Mouse (Mus musculus): ENCODE results near the gene Sirt6. TPM values are rescaled to one million over a fixed set of nuclear protein-coding genes. Genes with fewer than 3 reads are reported as not detected.
A peak's percentile ranks its signal among the peaks of the same experiment; 100 is the strongest.

The Sirt6 gene
- total and polyA plus RNA-seq, 2 experiments from 2014 or later, result 25.2 to 33.4 TPM

GRCm38 (mm10) chr10:81579967-81580366 is 47.6 kb downstream of the Sirt6 start:
- H3K4me1 ChIP-seq (ENCODE audit: insufficient read depth), result peaks cover 7% of the 10 kb centered on the region; the same call in 1 of the 2 replicates
- no peak overlapping the region for H3K4me2 ChIP-seq (ENCODE audit: low read depth)
- 60% methylated on average over 3 of the region's 4 CpGs for WGBS
- no peak overlapping the region for H3K4me3 ChIP-seq (ENCODE audit: low read depth, low read length)
- peaks cover 8% of the 10 kb centered on the region for H3K27me3 ChIP-seq (ENCODE audit: insufficient read depth, low read length)
- ATAC-seq (no peak), DNase-seq (no peak)
- no peak for TF ChIP-seq CTCF (IDR thresholded peaks at IDR 0.05; ENCODE audit: low read depth)
- H3K9ac ChIP-seq, result no peak overlapping the region
- H3K36me3 ChIP-seq (ENCODE audit: insufficient read depth), result 0 out of 2 replicates have a peak, but pooled peaks cover 5% of the 10 kb centered on the region
- no peaks in the 10 kb centered on the region for H3K9me3 ChIP-seq (ENCODE audit: low read length)
- H3K27ac ChIP-seq (ENCODE audit: low read depth, low read length), result no peak overlapping the region

GRCm38 (mm10) chr10:81575695-81576094 is 51.9 kb downstream of the Sirt6 start:
- H3K27me3 ChIP-seq (ENCODE audit: insufficient read depth, low read length), result peaks cover 15% of the 10 kb centered on the region
- peak overlapping the region; percentile 60 for H3K4me3 ChIP-seq (ENCODE audit: low read depth, low read length)
- ATAC-seq (no peak), DNase-seq (no peak)
- TF ChIP-seq CTCF (IDR thresholded peaks at IDR 0.05; ENCODE audit: low read depth), result no peak
- WGBS, result 5% methylated on average over 6 of the region's 6 CpGs
- H3K9ac ChIP-seq, result peak overlapping the region; percentile 62
- no peak overlapping the region for H3K27ac ChIP-seq (ENCODE audit: low read depth, low read length)
- H3K4me1 ChIP-seq (ENCODE audit: insufficient read depth), result peaks cover 15% of the 10 kb centered on the region
- H3K36me3 ChIP-seq (ENCODE audit: insufficient read depth), result no peaks in the 10 kb centered on the region
- H3K9me3 ChIP-seq (ENCODE audit: low read length), result no peaks in the 10 kb centered on the region
- H3K4me2 ChIP-seq (ENCODE audit: low read depth), result peak overlapping the region; percentile 74

GRCm38 (mm10) chr10:81575208-81575631 is 52.4 kb downstream of the Sirt6 start:
- peak overlapping the region; percentile 62 for H3K9ac ChIP-seq
- ATAC-seq, result no peak
- H3K4me2 ChIP-seq (ENCODE audit: low read depth), result peak overlapping the region; percentile 74
- no peak for TF ChIP-seq CTCF (IDR thresholded peaks at IDR 0.05; ENCODE audit: low read depth)
- peak overlapping the region; percentile 60 for H3K4me3 ChIP-seq (ENCODE audit: low read depth, low read length)
- H3K27ac ChIP-seq (ENCODE audit: low read depth, low read length), result no peak overlapping the region
- no peaks in the 10 kb centered on the region for H3K36me3 ChIP-seq (ENCODE audit: insufficient read depth)
- DNase-seq, result no peak
- peaks cover 20% of the 10 kb centered on the region for H3K4me1 ChIP-seq (ENCODE audit: insufficient read depth)
- no peaks in the 10 kb centered on the region for H3K9me3 ChIP-seq (ENCODE audit: low read length)
- H3K27me3 ChIP-seq (ENCODE audit: insufficient read depth, low read length), result peaks cover 15% of the 10 kb centered on the region
- WGBS, result under 1% methylated on average over 26 of the region's 30 CpGs

- Histone ChIP-seq H3K4me1 (ENCODE audit: insufficient read depth) (peaks cover 22% of the 10 kb centered on the region), H3K9ac (peak within 1 kb of the TSS; percentile 62), H3K4me2 (ENCODE audit: low read depth) (peak within 1 kb of the TSS; percentile 74), H3K9me3 (ENCODE audit: low read length) (no peaks in the 10 kb centered on the region), H3K27ac (ENCODE audit: low read depth, low read length) (no peak within 1 kb of the TSS), H3K36me3 (ENCODE audit: insufficient read depth) (no peaks in the 10 kb centered on the region), H3K4me3 (ENCODE audit: low read depth, low read length) (peak within 1 kb of the TSS; percentile 60), H3K27me3 (ENCODE audit: insufficient read depth, low read length) (peaks cover 15% of the 10 kb centered on the region)
- TF ChIP-seq CTCF (IDR thresholded peaks at IDR 0.05; ENCODE audit: low read depth), result no peak
- DNase-seq (no peak), ATAC-seq (no peak)
- WGBS, result 16% methylated on average over 10 of the region's 10 CpGs
Observed at GRCm38 (mm10) chr10:81574081-81575056, 53.2 kb downstream of the Sirt6 start, which contains the start of gene Tle2. Gene Tle2, plus strand, starts transcription at chr10:81574561.

GRCm38 (mm10) chr10:81572975-81573374 is 54.6 kb downstream of the Sirt6 start:
- Histone ChIP-seq H3K9ac (no peak overlapping the region), H3K27ac (ENCODE audit: low read depth, low read length) (no peak overlapping the region), H3K9me3 (ENCODE audit: low read length) (no peaks in the 10 kb centered on the region), H3K4me3 (ENCODE audit: low read depth, low read length) (no peak overlapping the region), H3K4me1 (ENCODE audit: insufficient read depth) (peaks cover 26% of the 10 kb centered on the region), H3K36me3 (ENCODE audit: insufficient read depth) (no peaks in the 10 kb centered on the region), H3K27me3 (ENCODE audit: insufficient read depth, low read length) (peaks cover 15% of the 10 kb centered on the region), H3K4me2 (ENCODE audit: low read depth) (no peak overlapping the region)
- 10% methylated on average over 9 of the region's 9 CpGs for WGBS
- no peak for DNase-seq
- ATAC-seq, result no peak
- TF ChIP-seq CTCF (IDR thresholded peaks at IDR 0.05; ENCODE audit: low read depth), result no peak

- Histone ChIP-seq H3K36me3 (ENCODE audit: insufficient read depth) (peaks cover 3% of the 10 kb centered on the region; the same call in 1 of the 2 replicates), H3K4me3 (ENCODE audit: low read depth, low read length) (no peak overlapping the region), H3K9me3 (ENCODE audit: low read length) (no peaks in the 10 kb centered on the region), H3K4me1 (ENCODE audit: insufficient read depth) (peaks cover 26% of the 10 kb centered on the region), H3K27me3 (ENCODE audit: insufficient read depth, low read length) (peaks cover 15% of the 10 kb centered on the region), H3K9ac (0 out of 2 replicates have a peak overlapping the region, but pooled peaks have one; percentile 7), H3K27ac (ENCODE audit: low read depth, low read length) (no peak overlapping the region), H3K4me2 (ENCODE audit: low read depth) (peak overlapping the region; percentile 71)
- ATAC-seq, result no peak
- 6% methylated on average over 9 of the region's 9 CpGs for WGBS
- DNase-seq, result no peak
- TF ChIP-seq CTCF (IDR thresholded peaks at IDR 0.05; ENCODE audit: low read depth), result no peak
Observed at GRCm38 (mm10) chr10:81572133-81572671, 55.4 kb downstream of the Sirt6 start.

Other genes starting within 250 kb of the Sirt6 start
- 60.2 and 67.2 TPM in 2 replicates for gene Fzr1, start 249.3 kb downstream of the Sirt6 start, total RNA-seq (2014; rRNA removed)
- gene Fzr1, start 249.3 kb downstream of the Sirt6 start, polyA plus RNA-seq (2015; fragmentation: Nextera tagmentation; extraction: Ambion mirVana), result 128 and 132 TPM in 2 replicates
- gene Dohh, start 243.4 kb downstream of the Sirt6 start, total RNA-seq (2014; rRNA removed), result 126 and 139 TPM in 2 replicates
- gene Dohh, start 243.4 kb downstream of the Sirt6 start, polyA plus RNA-seq (2015; fragmentation: Nextera tagmentation; extraction: Ambion mirVana), result 111 and 125 TPM in 2 replicates
- 2.5 and 3.3 TPM in 2 replicates for gene Gm48551, start 243.3 kb downstream of the Sirt6 start, total RNA-seq (2014; rRNA removed)
- 5.0 and 7.3 TPM in 2 replicates for gene Gm48551, start 243.3 kb downstream of the Sirt6 start, polyA plus RNA-seq (2015; fragmentation: Nextera tagmentation; extraction: Ambion mirVana)
- 5.8 and 16.6 TPM in 2 replicates for gene Gm48552, start 238.8 kb downstream of the Sirt6 start, total RNA-seq (2014; rRNA removed)
- gene Gm48552, start 238.8 kb downstream of the Sirt6 start, polyA plus RNA-seq (2015; fragmentation: Nextera tagmentation; extraction: Ambion mirVana), result 1.9 and 3.7 TPM in 2 replicates
- gene Smim24, start 234.7 kb downstream of the Sirt6 start, total RNA-seq (2014; rRNA removed), result 0.77 and 1.3 TPM in 2 replicates
- gene Smim24, start 234.7 kb downstream of the Sirt6 start, polyA plus RNA-seq (2015; fragmentation: Nextera tagmentation; extraction: Ambion mirVana), result 1.7 TPM in 2 replicates
- gene Nfic, start 172.2 kb downstream of the Sirt6 start, total RNA-seq (2014; rRNA removed), result 9.0 and 14.5 TPM in 2 replicates
- 14.8 and 23.1 TPM in 2 replicates for gene Nfic, start 172.2 kb downstream of the Sirt6 start, polyA plus RNA-seq (2015; fragmentation: Nextera tagmentation; extraction: Ambion mirVana)
- 122 and 166 TPM in 2 replicates for gene Celf5, start 145.1 kb downstream of the Sirt6 start, total RNA-seq (2014; rRNA removed)
- 59.9 and 71.3 TPM in 2 replicates for gene Celf5, start 145.1 kb downstream of the Sirt6 start, polyA plus RNA-seq (2015; fragmentation: Nextera tagmentation; extraction: Ambion mirVana)
- 83.3 and 105 TPM in 2 replicates for gene Ncln, start 131.4 kb downstream of the Sirt6 start, total RNA-seq (2014; rRNA removed)
- gene Ncln, start 131.4 kb downstream of the Sirt6 start, polyA plus RNA-seq (2015; fragmentation: Nextera tagmentation; extraction: Ambion mirVana), result 57.1 and 65.0 TPM in 2 replicates
- gene S1pr4, start 127.7 kb downstream of the Sirt6 start, total RNA-seq (2014; rRNA removed), result 0.38 TPM in 1 of 2 replicates, not detected in the other
- gene S1pr4, start 127.7 kb downstream of the Sirt6 start, polyA plus RNA-seq (2015; fragmentation: Nextera tagmentation; extraction: Ambion mirVana), result 0.31 and 0.39 TPM in 2 replicates
- 1.3 and 1.5 TPM in 2 replicates for gene Gna15, start 103.6 kb downstream of the Sirt6 start, total RNA-seq (2014; rRNA removed)
- gene Gna15, start 103.6 kb downstream of the Sirt6 start, polyA plus RNA-seq (2015; fragmentation: Nextera tagmentation; extraction: Ambion mirVana), result 1.3 and 1.6 TPM in 2 replicates
- gene Gna11, start 82.6 kb downstream of the Sirt6 start, total RNA-seq (2014; rRNA removed), result 110 and 114 TPM in 2 replicates
- 126 and 133 TPM in 2 replicates for gene Gna11, start 82.6 kb downstream of the Sirt6 start, polyA plus RNA-seq (2015; fragmentation: Nextera tagmentation; extraction: Ambion mirVana)
- gene Aes, start 68.3 kb downstream of the Sirt6 start, total RNA-seq (2014; rRNA removed), result 450 and 455 TPM in 2 replicates
- 752 and 802 TPM in 2 replicates for gene Aes, start 68.3 kb downstream of the Sirt6 start, polyA plus RNA-seq (2015; fragmentation: Nextera tagmentation; extraction: Ambion mirVana)
- 20.5 and 25.6 TPM in 2 replicates for gene Tle2, start 53.2 kb downstream of the Sirt6 start, total RNA-seq (2014; rRNA removed)
- 21.0 and 30.5 TPM in 2 replicates for gene Tle2, start 53.2 kb downstream of the Sirt6 start, polyA plus RNA-seq (2015; fragmentation: Nextera tagmentation; extraction: Ambion mirVana)
- 8.7 and 14.1 TPM in 2 replicates for gene Tle6, start 26.7 kb downstream of the Sirt6 start, total RNA-seq (2014; rRNA removed)
- 4.2 and 5.1 TPM in 2 replicates for gene Tle6, start 26.7 kb downstream of the Sirt6 start, polyA plus RNA-seq (2015; fragmentation: Nextera tagmentation; extraction: Ambion mirVana)
- gene BC025920, start 21.5 kb downstream of the Sirt6 start, total RNA-seq (2014; rRNA removed), result 3.8 and 4.7 TPM in 2 replicates
- 1.4 TPM in 2 replicates for gene BC025920, start 21.5 kb downstream of the Sirt6 start, polyA plus RNA-seq (2015; fragmentation: Nextera tagmentation; extraction: Ambion mirVana)
- gene Ankrd24, start 743 bp upstream of the Sirt6 start, total RNA-seq (2014; rRNA removed), result 45.9 and 63.6 TPM in 2 replicates
- 11.4 and 13.0 TPM in 2 replicates for gene Ankrd24, start 743 bp upstream of the Sirt6 start, polyA plus RNA-seq (2015; fragmentation: Nextera tagmentation; extraction: Ambion mirVana)
- 5.9 and 9.5 TPM in 2 replicates for gene Gm10778, start 21.3 kb upstream of the Sirt6 start, total RNA-seq (2014; rRNA removed)
- gene Gm10778, start 21.3 kb upstream of the Sirt6 start, polyA plus RNA-seq (2015; fragmentation: Nextera tagmentation; extraction: Ambion mirVana), result 2.3 and 3.4 TPM in 2 replicates
- 11.3 and 19.1 TPM in 2 replicates for gene Zfp433, start 77.0 kb upstream of the Sirt6 start, total RNA-seq (2014; rRNA removed)
- 6.6 and 9.1 TPM in 2 replicates for gene Zfp433, start 77.0 kb upstream of the Sirt6 start, polyA plus RNA-seq (2015; fragmentation: Nextera tagmentation; extraction: Ambion mirVana)
- gene Gm3055, start 143.4 kb upstream of the Sirt6 start, total RNA-seq (2014; rRNA removed), result 27.7 and 37.7 TPM in 2 replicates
- 9.7 and 10.0 TPM in 2 replicates for gene Gm3055, start 143.4 kb upstream of the Sirt6 start, polyA plus RNA-seq (2015; fragmentation: Nextera tagmentation; extraction: Ambion mirVana)
- 1.9 and 3.5 TPM in 2 replicates for gene Gm4767, start 184.4 kb upstream of the Sirt6 start, total RNA-seq (2014; rRNA removed)
- gene Gm4767, start 184.4 kb upstream of the Sirt6 start, polyA plus RNA-seq (2015; fragmentation: Nextera tagmentation; extraction: Ambion mirVana), result 1.5 and 2.2 TPM in 2 replicates
- gene Gm32687, start 236.1 kb upstream of the Sirt6 start, total RNA-seq (2014; rRNA removed), result 8.2 and 10.0 TPM in 2 replicates
- 4.0 and 6.1 TPM in 2 replicates for gene Gm32687, start 236.1 kb upstream of the Sirt6 start, polyA plus RNA-seq (2015; fragmentation: Nextera tagmentation; extraction: Ambion mirVana)

All from forebrain, postnatal 0 days (tissue).